Mouse (Mus musculus) thymus, adult 2 months (tissue): Measurements from ENCODE around the gene Thap4.

Source experiments
- CTCF ChIP-seq: fragments of 200-500 bp; IDR thresholded peaks from 2 replicates; pipeline ENCODE4 v1.5.1; 2012; ENCODE audit warnings: mild to moderate bottlenecking, control low read depth, low read length, moderate library complexity, borderline replicate concordance; ENCODE audit not compliant: control insufficient read depth, poor library complexity, insufficient read depth; ENCODE audit errors: extremely low read depth
- POLR2A ChIP-seq: fragments of 200-500 bp; IDR thresholded peaks from 2 replicates; pipeline ENCODE4 v1.6.1; 2012; ENCODE audit warnings: mild to moderate bottlenecking, low read length, control low read depth, moderate library complexity; ENCODE audit not compliant: control insufficient read depth, poor library complexity, insufficient read depth; ENCODE audit errors: extremely low read depth

DNA sequence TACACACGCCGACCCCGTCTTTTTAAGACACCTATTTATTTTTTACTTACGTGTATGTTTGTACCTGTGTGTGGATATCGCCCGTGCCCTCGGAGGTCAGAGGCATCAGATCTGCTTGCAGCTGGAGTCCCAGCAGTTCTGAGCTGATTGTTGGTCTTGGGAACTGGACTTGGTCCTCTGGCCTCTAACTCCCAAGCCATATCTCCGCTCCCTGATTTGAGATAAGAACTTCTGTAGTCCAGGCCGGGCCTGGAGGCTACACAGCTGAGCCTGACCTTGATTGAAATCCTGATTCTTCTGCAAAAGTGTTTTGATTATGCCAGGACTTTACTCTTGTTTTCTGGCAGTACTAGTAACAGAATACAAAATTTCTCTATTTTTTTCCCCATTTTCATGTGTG lies 61.9 kb downstream of the Thap4 start:
- TF ChIP-seq CTCF (no peak), POLR2A (no peak)
